Mouse (Mus musculus) CH12.LX (cell line): Measurements from ENCODE around the gene Exog.

Experiments used
- CHD2 ChIP-seq: IDR thresholded peaks from 2 replicates; pipeline ENCODE4 v1.6.1; 2011; ENCODE audit warnings: low read length, improper control_type of control experiment
- CTCF ChIP-seq, 2 experiments: IDR thresholded peaks in 1 of 2; conservative IDR thresholded peaks in 1 of 2; 2 replicates each; pipeline ENCODE4 v1.5.1; 2011 to 2012; ENCODE audit warnings: low read depth in 2 of 2, low read length in 2 of 2, improper control_type of control experiment in 1 of 2, inconsistent platforms in 1 of 2, mild to moderate bottlenecking in 1 of 2, moderate library complexity in 1 of 2
- E2F4 ChIP-seq: IDR thresholded peaks from 2 replicates; pipeline ENCODE4 v1.6.1; 2011; ENCODE audit warnings: low read depth, low read length, improper control_type of control experiment; ENCODE audit not compliant: insufficient replicate concordance
- GABPA ChIP-seq: IDR thresholded peaks from 2 replicates; pipeline ENCODE4 v1.6.1; 2012; ENCODE audit warnings: low read depth, low read length, improper control_type of control experiment, inconsistent platforms; ENCODE audit not compliant: insufficient replicate concordance
- HCFC1 ChIP-seq: IDR thresholded peaks from 2 replicates; pipeline ENCODE4 v1.6.1; 2012; ENCODE audit warnings: low read depth, mild to moderate bottlenecking, inconsistent platforms, low read length, improper control_type of control experiment
- KAT2A ChIP-seq: IDR thresholded peaks from 2 replicates; pipeline ENCODE4 v1.6.1; 2012; ENCODE audit warnings: low read length, improper control_type of control experiment, inconsistent platforms; ENCODE audit not compliant: insufficient replicate concordance
- MAZ ChIP-seq: IDR thresholded peaks from 2 replicates; pipeline ENCODE4 v1.6.1; 2012; ENCODE audit warnings: low read depth, mild to moderate bottlenecking, inconsistent platforms, low read length, improper control_type of control experiment, moderate library complexity
- MEF2A ChIP-seq: IDR thresholded peaks from 2 replicates; pipeline ENCODE4 v1.6.1; 2014; ENCODE audit warnings: low read depth, mild to moderate bottlenecking, inconsistent platforms, low read length, improper control_type of control experiment, borderline replicate concordance
- NRF1 ChIP-seq: IDR thresholded peaks from 2 replicates; pipeline ENCODE4 v1.6.1; 2014; ENCODE audit warnings: low read depth, mild to moderate bottlenecking, inconsistent platforms, low read length, improper control_type of control experiment, moderate library complexity
- PAX5 ChIP-seq: IDR thresholded peaks from 2 replicates; pipeline ENCODE4 v1.6.1; 2012; ENCODE audit warnings: low read length, inconsistent platforms, mixed read lengths
- POLR2A ChIP-seq: IDR thresholded peaks from 2 replicates; pipeline ENCODE4 v1.6.1; 2011; ENCODE audit warnings: low read depth, mild to moderate bottlenecking, improper control_type of control experiment, low read length
- POLR2AphosphoS2 ChIP-seq: IDR thresholded peaks from 2 replicates; pipeline ENCODE4 v1.6.1; 2011; ENCODE audit warnings: low read depth, low read length, improper control_type of control experiment
- TBP ChIP-seq: conservative IDR thresholded peaks from 2 replicates; pipeline ENCODE4 v1.6.1; 2011; ENCODE audit warnings: low read depth, low read length, improper control_type of control experiment

- TF ChIP-seq MAZ = no peak
- TF ChIP-seq POLR2AphosphoS2 = no peak
- no peak for TF ChIP-seq PAX5
- no peak for TF ChIP-seq POLR2A
- TF ChIP-seq GABPA = no peak
- no peak for TF ChIP-seq HCFC1
- no peak for TF ChIP-seq KAT2A
- no peak for TF ChIP-seq E2F4
- no peak for TF ChIP-seq CHD2
- no peak for TF ChIP-seq MEF2A
- no peak for TF ChIP-seq TBP
- no peak for TF ChIP-seq CTCF (conservative IDR thresholded peaks at IDR 0.05 in 1 of 2, IDR thresholded peaks at IDR 0.05 in 1 of 2; ENCODE audit: low read depth in 2 of 2, low read length in 2 of 2)
- TF ChIP-seq NRF1 = no peak
Measured at GRCm38 (mm10) chr9:119473011-119473410, 28.3 kb downstream of the Exog start.
